Mouse (Mus musculus): ENCODE measurements around the gene Pgm2.

DNA sequence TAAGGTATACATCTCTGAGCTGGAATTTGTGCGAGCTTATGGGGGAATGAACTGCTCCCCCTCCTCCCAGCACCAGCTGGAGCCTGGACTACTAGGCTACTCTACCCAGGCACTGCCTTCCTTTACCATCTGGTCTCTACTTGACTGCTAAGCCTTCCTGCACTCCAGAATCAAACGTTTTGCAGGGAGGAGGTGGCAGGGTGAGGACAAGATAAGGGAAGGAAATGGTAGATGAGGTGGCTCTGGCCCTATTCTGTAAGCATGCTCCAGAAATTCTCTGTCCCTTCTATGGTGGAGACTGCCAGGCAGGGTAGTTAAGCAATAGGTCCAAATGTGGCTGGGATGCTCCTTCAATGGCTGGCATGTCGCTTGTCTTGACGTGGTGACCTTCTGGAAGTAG, 65.8 kb downstream of the Pgm2 start:
- TF ChIP-seq CTCF (IDR thresholded peaks at IDR 0.05; ENCODE audit: extremely low read depth, insufficient read depth, low read length) (no peak), POLR2A (IDR thresholded peaks at IDR 0.05; ENCODE audit: extremely low read depth, insufficient read depth, low read length) (no peak)

Measured in cortical plate, adult 2 months (tissue).